Mouse (Mus musculus) lung, postnatal 25 days (tissue): ENCODE results near the gene Omg.
A peak's percentile ranks its signal among the peaks of the same experiment; 100 is the strongest.

Source experiments
- DNase-seq: peaks from one replicate; pipeline ENCODE4 v3.0.0; 2022; ENCODE audit warnings: low spot score

The Omg gene

GRCm38 (mm10) chr11:79503845-79504244, at the start of gene Omg:
Gene Omg (minus strand): TSS chr11:79504084.
- no peak for DNase-seq

- DNase-seq, result no peak
Observed at GRCm38 (mm10) chr11:79552622-79553021, 48.7 kb upstream of the Omg start.

- no peak for DNase-seq
Observed at GRCm38 (mm10) chr11:79536293-79536692, 32.4 kb upstream of the Omg start.

- DNase-seq, result no peak
Observed at GRCm38 (mm10) chr11:79535554-79535953, 31.7 kb upstream of the Omg start.

GRCm38 (mm10) chr11:79533950-79534690, 30.2 kb upstream of the Omg start:
- DNase-seq, result no peak

- DNase-seq, result no peak
Observed at GRCm38 (mm10) chr11:79533311-79533710, 29.4 kb upstream of the Omg start.

- no peak for DNase-seq
Observed at GRCm38 (mm10) chr11:79531485-79531884, 27.6 kb upstream of the Omg start.

- no peak for DNase-seq
Observed at GRCm38 (mm10) chr11:79530774-79531173, 26.9 kb upstream of the Omg start.

GRCm38 (mm10) chr11:79530333-79530761, 26.5 kb upstream of the Omg start, which contains the start of the genes Evi2 and Evi2a:
Gene Evi2 (minus strand): TSS chr11:79530589.
Gene Evi2a (minus strand): TSS chr11:79530609.
- peak; percentile 48 for DNase-seq

GRCm38 (mm10) chr11:79529736-79530135, 25.9 kb upstream of the Omg start:
- no peak for DNase-seq

- no peak for DNase-seq
Observed at GRCm38 (mm10) chr11:79529226-79529625, 25.3 kb upstream of the Omg start.

GRCm38 (mm10) chr11:79528601-79529000, 24.7 kb upstream of the Omg start:
- DNase-seq, result no peak

GRCm38 (mm10) chr11:79527739-79528384, 24.0 kb upstream of the Omg start:
- DNase-seq, result peak; percentile 66

- DNase-seq, result no peak
Observed at GRCm38 (mm10) chr11:79527015-79527738, 23.3 kb upstream of the Omg start.

- no peak for DNase-seq
Observed at GRCm38 (mm10) chr11:79526549-79526948, 22.7 kb upstream of the Omg start.

- DNase-seq, result no peak
Observed at GRCm38 (mm10) chr11:79524310-79524575, 20.4 kb upstream of the Omg start.

- DNase-seq, result no peak
Observed at GRCm38 (mm10) chr11:79523560-79524309, 19.9 kb upstream of the Omg start, which contains the start of gene Evi2b. Gene Evi2b (minus strand): TSS chr11:79523762.

GRCm38 (mm10) chr11:79522944-79523343, 19.1 kb upstream of the Omg start:
- DNase-seq, result no peak

- DNase-seq, result no peak
Observed at GRCm38 (mm10) chr11:79521930-79522329, 18.0 kb upstream of the Omg start.

GRCm38 (mm10) chr11:79520772-79521171, 16.9 kb upstream of the Omg start:
- DNase-seq, result no peak

GRCm38 (mm10) chr11:79519878-79520291, 16.0 kb upstream of the Omg start:
- peak; percentile 72 for DNase-seq

GRCm38 (mm10) chr11:79519299-79519698, 15.4 kb upstream of the Omg start:
- DNase-seq, result no peak
